Mouse (Mus musculus) lung, embryonic 15.5 days (tissue): ENCODE results near the gene Elp1. TPM values are rescaled to one million over a fixed set of nuclear protein-coding genes. Genes with fewer than 3 reads are reported as not detected.

Experiments
- ATAC-seq: fragments of 200-750 bp; cut with Nextera tagmentation; 2 replicates; pipeline ENCODE4 v1.8.0; 2017; ENCODE audit warnings: moderate number of reproducible peaks, borderline replicate concordance; ENCODE audit not compliant: low FRiP score, low TSS enrichment; ENCODE audit errors: extremely low read depth
- H3K27ac ChIP-seq: fragments of 300-500 bp; sonication (generic); 2 replicates; pipeline ENCODE4 v1.5.1; 2015; ENCODE audit warnings: moderate library complexity, mild to moderate bottlenecking, inconsistent platforms
- H3K27me3 ChIP-seq: fragments of 300-500 bp; sonication (generic); 2 replicates; pipeline ENCODE4 v1.6.1; 2015; ENCODE audit warnings: inconsistent platforms
- H3K36me3 ChIP-seq: fragments of 300-500 bp; sonication (generic); 2 replicates; pipeline ENCODE4 v1.6.1; 2015; ENCODE audit warnings: inconsistent platforms
- H3K4me1 ChIP-seq: fragments of 300-500 bp; sonication (generic); 2 replicates; pipeline ENCODE4 v1.6.1; 2015; ENCODE audit warnings: inconsistent platforms
- H3K4me2 ChIP-seq: fragments of 300-500 bp; sonication (generic); 2 replicates; pipeline ENCODE4 v1.6.1; 2015; ENCODE audit warnings: inconsistent platforms, mild to moderate bottlenecking, moderate library complexity
- H3K4me3 ChIP-seq: fragments of 300-500 bp; sonication (generic); 2 replicates; pipeline ENCODE4 v1.5.1; 2015; ENCODE audit warnings: mild to moderate bottlenecking, inconsistent platforms
- H3K9ac ChIP-seq: fragments of 300-500 bp; sonication (generic); 2 replicates; pipeline ENCODE4 v1.6.1; 2015; ENCODE audit warnings: inconsistent platforms
- H3K9me3 ChIP-seq: fragments of 300-500 bp; sonication (generic); 2 replicates; pipeline ENCODE4 v1.6.1; 2016; ENCODE audit warnings: inconsistent platforms
- WGBS: fragments of 180-500 bp; shearing (Covaris S2); methylation state at CpG from one replicate; pipeline ENCODE4 v1.1.7; 2015; 5-methylcytosine and 5-hydroxymethylcytosine counted together
- polyA plus RNA-seq: library from polyadenylated mRNA; unstranded; fragments of >200 nt; fragmentation: Nextera tagmentation; extraction: Ambion mirVana; gene quantifications from 2 replicates; pipeline ENCODE4 v1.2.1, GENCODE M21; 2015

Elp1 gene
- 34.9 and 39.2 TPM in 2 replicates for polyA plus RNA-seq

DNA sequence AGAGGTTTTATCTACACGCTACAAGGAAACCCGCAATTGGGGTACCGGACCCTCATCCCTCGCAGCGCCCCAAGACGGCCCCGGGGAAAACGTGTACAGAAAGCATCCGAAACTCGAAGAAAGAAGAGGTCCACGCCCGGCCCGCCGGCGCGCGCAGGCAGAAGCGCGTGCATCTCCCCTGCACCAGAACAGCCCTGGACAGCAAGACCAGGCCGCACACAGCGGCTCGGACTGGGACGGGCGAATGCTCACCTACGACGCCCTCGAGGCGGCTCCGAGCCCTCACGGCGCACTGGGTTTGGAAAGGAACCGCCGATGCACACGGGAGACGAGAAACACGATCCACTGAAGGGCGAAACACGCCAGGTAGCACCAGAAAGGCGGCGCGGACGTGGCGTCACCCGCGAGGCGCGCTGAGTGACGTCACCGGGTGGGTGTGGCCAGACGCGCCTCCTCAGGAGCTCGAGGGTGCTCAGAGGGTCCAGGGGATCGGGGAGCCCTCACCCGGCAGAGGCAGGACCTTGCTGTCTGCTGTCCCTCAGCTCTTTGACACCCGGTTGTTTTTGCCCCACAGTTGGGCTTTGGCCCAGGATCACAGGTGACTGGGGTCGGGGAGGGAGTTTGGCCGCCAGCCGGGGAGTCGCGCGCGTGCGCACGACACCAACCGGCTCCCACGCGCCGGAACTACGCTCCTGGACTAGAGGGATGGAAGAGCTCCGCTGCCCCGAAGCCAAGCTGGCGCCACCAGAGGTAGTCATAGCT is at the start of gene Elp1, which contains the start of gene Fam206a:
TSS of gene Elp1 (minus strand) at position 425 of the 762 bp plus-strand sequence.
TSS of gene Fam206a (plus strand) at position 439 of the 762 bp plus-strand sequence.
- under 1% methylated on average over 72 of the region's 72 CpGs for WGBS
- Histone ChIP-seq H3K9ac (peak within 1 kb of the TSS; percentile 87), H3K9me3 (no peaks in the 10 kb centered on the region), H3K36me3 (peaks cover 43% of the 10 kb centered on the region), H3K27me3 (no peaks in the 10 kb centered on the region), H3K4me2 (peak within 1 kb of the TSS; percentile 93), H3K4me1 (peaks cover 21% of the 10 kb centered on the region), H3K27ac (peak within 1 kb of the TSS; percentile 73), H3K4me3 (peak within 1 kb of the TSS; percentile 91)
- ATAC-seq: peak; percentile 97

DNA sequence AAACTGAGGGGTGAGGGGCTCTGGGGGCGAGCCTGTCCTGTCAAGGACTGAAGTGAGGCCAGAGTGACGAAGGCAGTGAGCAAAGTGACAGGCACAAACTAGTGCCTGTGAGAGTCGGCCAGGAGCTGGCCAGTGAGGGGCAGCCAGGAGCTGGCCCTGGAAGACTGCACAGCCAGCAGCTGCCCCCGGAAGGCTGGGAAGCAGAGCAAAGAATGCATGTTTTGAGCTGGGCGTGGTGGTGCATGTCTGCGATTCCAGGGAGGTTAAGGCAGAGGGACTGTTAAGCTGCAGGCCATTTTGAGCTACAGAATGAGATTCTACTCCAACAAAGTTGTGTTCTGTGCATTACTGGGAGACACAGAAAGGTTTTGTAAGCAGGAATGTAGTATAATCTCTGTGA is 48.6 kb upstream of the Elp1 start:
- WGBS: 14% methylated on average over 6 of the region's 6 CpGs
- Histone ChIP-seq H3K9ac (no peak overlapping the region), H3K4me3 (no peak overlapping the region), H3K9me3 (no peaks in the 10 kb centered on the region), H3K36me3 (no peaks in the 10 kb centered on the region), H3K4me1 (peaks cover 7% of the 10 kb centered on the region), H3K27ac (0 out of 2 replicates have a peak overlapping the region, but pooled peaks have one; percentile 15), H3K4me2 (no peak overlapping the region), H3K27me3 (no peaks in the 10 kb centered on the region)
- ATAC-seq: no peak

DNA sequence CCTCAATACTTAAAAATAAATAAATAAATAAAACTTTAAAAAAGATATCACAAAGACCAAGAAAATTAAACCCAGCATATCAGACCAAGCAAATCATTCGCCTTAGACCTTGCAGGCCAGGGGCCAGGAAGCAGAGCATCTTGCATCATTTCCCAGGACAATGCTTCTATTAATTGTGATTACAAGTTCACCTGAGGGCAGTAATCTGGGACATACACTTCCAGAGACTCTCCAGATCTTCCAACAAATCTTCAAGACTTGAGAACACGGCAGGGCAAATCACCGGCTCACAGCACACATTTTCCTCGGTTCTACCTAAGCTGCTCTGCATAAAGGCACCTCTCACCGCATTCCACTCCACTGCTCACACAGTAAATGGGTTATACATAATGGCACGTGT is 45.9 kb upstream of the Elp1 start:
- no peak overlapping the region for H3K27ac ChIP-seq
- no peak overlapping the region for H3K4me3 ChIP-seq
- ATAC-seq: no peak
- H3K9me3 ChIP-seq: no peaks in the 10 kb centered on the region
- H3K4me1 ChIP-seq: peaks cover 7% of the 10 kb centered on the region
- no peak overlapping the region for H3K9ac ChIP-seq
- H3K4me2 ChIP-seq: no peak overlapping the region
- WGBS: 84% methylated on average over 6 of the region's 6 CpGs
- peaks cover 10% of the 10 kb centered on the region for H3K36me3 ChIP-seq
- no peaks in the 10 kb centered on the region for H3K27me3 ChIP-seq

DNA sequence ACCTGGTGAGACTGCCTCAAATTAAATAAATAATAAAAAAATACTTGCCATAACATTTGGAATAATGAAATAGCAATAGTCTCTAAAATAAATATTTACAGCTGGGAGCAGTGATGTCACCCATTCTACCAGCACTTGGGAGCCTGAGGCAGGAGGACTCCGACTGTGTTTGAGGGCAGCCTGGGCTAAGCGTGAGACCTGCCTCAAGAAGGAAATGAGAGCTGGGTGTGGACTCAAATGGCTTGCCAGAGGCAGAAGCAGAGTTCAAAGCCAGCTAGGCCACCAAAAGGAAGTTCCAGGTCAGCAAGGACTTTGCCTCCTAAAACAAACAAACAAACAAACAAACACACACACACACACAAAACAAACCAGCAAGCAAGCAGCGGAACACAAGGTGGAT is 45.3 kb upstream of the Elp1 start:
- H3K9ac ChIP-seq: no peak overlapping the region
- H3K27me3 ChIP-seq: no peaks in the 10 kb centered on the region
- no peak for ATAC-seq
- H3K4me1 ChIP-seq: peaks cover 7% of the 10 kb centered on the region
- H3K4me2 ChIP-seq: no peak overlapping the region
- WGBS: 80% methylated on average over 3 of the region's 3 CpGs
- peaks cover 10% of the 10 kb centered on the region for H3K36me3 ChIP-seq
- no peak overlapping the region for H3K27ac ChIP-seq
- no peak overlapping the region for H3K4me3 ChIP-seq
- no peaks in the 10 kb centered on the region for H3K9me3 ChIP-seq

DNA sequence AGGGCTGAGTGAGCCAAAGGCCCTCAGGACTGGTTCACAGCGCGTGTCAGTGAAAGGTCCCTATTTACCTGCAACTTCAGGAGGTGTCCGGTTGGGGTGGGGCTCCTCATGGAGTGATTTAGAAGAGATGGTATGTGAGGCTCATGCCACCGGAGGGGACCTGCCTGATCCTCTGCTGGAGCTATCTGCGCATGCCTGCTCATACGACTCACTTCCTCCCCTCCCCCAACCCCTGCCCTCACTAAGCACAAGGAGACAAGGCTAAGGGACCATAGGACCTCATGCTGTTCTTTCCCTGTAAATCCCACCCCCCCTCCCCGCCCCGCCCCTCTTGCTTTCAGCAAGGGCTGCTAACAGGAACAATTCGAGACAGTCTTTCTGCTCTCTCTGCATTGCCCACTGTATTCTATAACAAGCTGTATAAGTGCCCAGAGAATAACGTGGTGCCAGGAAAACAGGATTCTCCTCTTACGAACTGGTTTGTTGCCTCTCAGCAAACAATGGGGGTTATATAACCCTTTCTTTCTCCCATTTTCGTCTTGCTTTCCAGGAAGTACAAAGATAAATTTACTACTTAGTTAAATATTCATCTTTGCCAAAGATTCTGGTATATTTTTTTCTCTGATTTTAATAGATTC is 43.9 kb upstream of the Elp1 start:
- peaks cover 6% of the 10 kb centered on the region for H3K4me1 ChIP-seq
- peaks cover 10% of the 10 kb centered on the region for H3K36me3 ChIP-seq
- no peak overlapping the region for H3K9ac ChIP-seq
- no peaks in the 10 kb centered on the region for H3K9me3 ChIP-seq
- WGBS: 65% methylated on average over 12 of the region's 12 CpGs
- no peaks in the 10 kb centered on the region for H3K27me3 ChIP-seq
- no peak overlapping the region for H3K4me3 ChIP-seq
- no peak for ATAC-seq
- H3K27ac ChIP-seq: no peak overlapping the region
- no peak overlapping the region for H3K4me2 ChIP-seq

DNA sequence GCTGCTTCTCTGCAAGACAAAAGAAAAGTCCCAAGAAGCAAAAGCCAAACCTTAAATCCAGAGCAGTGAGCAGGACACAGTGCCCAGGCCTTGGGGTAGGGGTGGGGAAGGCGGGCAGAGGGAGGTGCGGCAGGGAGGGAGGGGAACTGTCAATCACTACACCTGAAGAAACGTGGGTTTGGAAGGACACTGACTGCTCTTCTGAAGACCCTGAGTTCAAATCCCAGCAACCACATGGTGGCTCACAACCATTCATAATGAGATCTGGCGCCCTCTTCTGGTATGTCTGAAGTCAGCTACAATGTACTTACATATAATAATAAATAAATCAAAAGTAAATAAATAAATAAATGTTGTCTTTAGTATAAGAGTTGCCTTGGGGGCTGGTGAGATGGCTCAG is 42.8 kb upstream of the Elp1 start:
- ATAC-seq: no peak
- H3K9me3 ChIP-seq: no peaks in the 10 kb centered on the region
- no peak overlapping the region for H3K27ac ChIP-seq
- H3K9ac ChIP-seq: no peak overlapping the region
- H3K4me2 ChIP-seq: no peak overlapping the region
- H3K27me3 ChIP-seq: no peaks in the 10 kb centered on the region
- H3K36me3 ChIP-seq: peaks cover 12% of the 10 kb centered on the region
- H3K4me3 ChIP-seq: no peak overlapping the region
- H3K4me1 ChIP-seq: 0 out of 2 replicates have a peak, but pooled peaks cover 10% of the 10 kb centered on the region
- 87% methylated on average over 4 of the region's 4 CpGs for WGBS

DNA sequence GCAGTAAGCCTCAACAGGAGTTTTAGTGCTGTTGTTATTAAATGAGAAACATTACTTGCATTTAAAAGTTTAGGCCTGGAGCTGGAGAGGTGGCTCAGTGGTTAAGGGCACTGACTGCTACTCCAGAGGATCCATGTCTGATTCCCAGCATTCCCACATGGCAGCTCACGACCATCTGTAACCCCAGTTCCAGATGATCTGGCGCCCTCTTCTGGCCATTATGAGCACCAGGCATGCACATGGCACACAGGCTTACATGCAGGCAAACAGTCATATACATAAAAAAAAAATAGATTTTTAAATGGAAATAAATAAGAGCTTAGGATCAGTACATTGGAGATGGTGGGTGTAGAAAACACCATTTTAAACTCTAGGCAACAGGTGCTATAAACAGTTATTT is 41.8 kb upstream of the Elp1 start:
- Histone ChIP-seq H3K36me3 (peaks cover 12% of the 10 kb centered on the region), H3K4me3 (no peak overlapping the region), H3K27me3 (no peaks in the 10 kb centered on the region), H3K4me1 (0 out of 2 replicates have a peak, but pooled peaks cover 10% of the 10 kb centered on the region), H3K27ac (no peak overlapping the region), H3K9ac (no peak overlapping the region), H3K4me2 (no peak overlapping the region), H3K9me3 (no peaks in the 10 kb centered on the region)
- no peak for ATAC-seq
- WGBS: 89% methylated on average over 2 of the region's 2 CpGs

DNA sequence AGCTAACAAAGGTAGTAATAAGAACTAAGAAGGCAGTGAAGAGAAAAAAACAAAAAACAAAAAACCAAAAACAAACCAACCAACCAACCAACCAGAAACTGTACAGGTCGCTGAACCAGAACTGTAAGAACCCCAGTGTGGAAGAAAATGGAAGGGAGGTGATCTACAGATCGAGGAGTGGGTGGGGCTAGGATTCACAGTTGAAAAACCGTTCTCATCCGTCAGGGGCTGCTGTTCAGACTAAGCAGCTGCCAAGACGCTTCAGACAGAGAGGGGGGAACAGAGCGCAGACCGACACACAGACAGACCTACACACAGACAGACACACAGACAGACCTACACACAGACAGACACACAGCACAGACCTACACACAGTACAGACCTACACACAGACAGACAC is 40.4 kb upstream of the Elp1 start:
- H3K36me3 ChIP-seq: peaks cover 12% of the 10 kb centered on the region

DNA sequence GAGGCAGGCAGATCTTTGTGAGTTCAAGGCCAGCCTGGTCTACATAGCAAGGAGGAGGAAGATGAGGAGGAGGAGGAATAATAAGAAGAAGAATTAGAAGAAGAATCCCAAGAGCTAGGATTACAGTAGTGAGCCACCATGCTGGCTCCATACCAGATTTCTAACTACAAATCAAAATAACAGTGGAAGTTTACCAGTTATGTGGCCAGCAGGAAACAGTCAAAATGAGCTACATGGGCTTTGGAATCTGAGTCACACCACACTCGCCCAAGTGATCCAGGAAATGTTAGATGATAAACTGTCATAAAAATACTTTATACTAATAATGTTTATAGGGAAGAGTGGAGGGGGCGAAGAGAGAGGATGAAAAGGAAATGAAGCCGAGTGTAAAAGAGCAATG is 38.2 kb upstream of the Elp1 start:
- peaks cover 12% of the 10 kb centered on the region for H3K36me3 ChIP-seq
- WGBS: 42% methylated on average over 3 of the region's 3 CpGs
- H3K27ac ChIP-seq: no peak overlapping the region; the same call in 1 of the 2 replicates
- H3K4me2 ChIP-seq: no peak overlapping the region
- no peak overlapping the region for H3K4me3 ChIP-seq
- H3K9ac ChIP-seq: no peak overlapping the region
- no peak; the same call in 1 of the 2 replicates for ATAC-seq
- no peaks in the 10 kb centered on the region for H3K9me3 ChIP-seq
- 0 out of 2 replicates have a peak, but pooled peaks cover 10% of the 10 kb centered on the region for H3K4me1 ChIP-seq
- no peaks in the 10 kb centered on the region for H3K27me3 ChIP-seq

More for the DNA sequence above, 40.4 kb upstream of the Elp1 start:
- H3K27me3 ChIP-seq: no peaks in the 10 kb centered on the region
- H3K9me3 ChIP-seq: no peaks in the 10 kb centered on the region
- H3K4me1 ChIP-seq: 0 out of 2 replicates have a peak, but pooled peaks cover 10% of the 10 kb centered on the region
- no peak for ATAC-seq
- 72% methylated on average over 7 of the region's 7 CpGs for WGBS
- no peak overlapping the region for H3K4me2 ChIP-seq
- H3K27ac ChIP-seq: no peak overlapping the region
- H3K9ac ChIP-seq: no peak overlapping the region
- no peak overlapping the region for H3K4me3 ChIP-seq

DNA sequence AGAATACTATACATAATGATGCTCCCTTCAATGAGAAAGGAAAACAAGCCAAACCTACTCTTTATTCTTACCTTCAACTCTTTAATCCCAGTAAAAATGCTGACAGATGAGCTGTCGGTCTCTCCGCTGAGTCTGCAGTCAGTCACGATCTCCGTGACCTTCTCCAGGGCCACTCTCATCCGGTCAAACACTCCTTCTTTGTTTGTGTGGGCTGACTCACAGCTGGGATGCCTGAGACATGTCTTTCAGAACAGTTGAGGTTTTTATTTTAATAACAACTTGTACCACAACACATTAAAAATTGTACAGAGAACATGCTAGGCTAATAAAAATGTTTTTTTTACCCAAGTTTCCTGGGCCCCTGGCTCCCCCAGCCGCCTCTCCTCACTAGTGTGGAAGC is 35.5 kb upstream of the Elp1 start:
- ATAC-seq: no peak
- H3K4me1 ChIP-seq: 0 out of 2 replicates have a peak, but pooled peaks cover 10% of the 10 kb centered on the region
- no peak overlapping the region for H3K27ac ChIP-seq
- WGBS: 60% methylated on average over 6 of the region's 6 CpGs
- H3K4me3 ChIP-seq: no peak overlapping the region
- no peaks in the 10 kb centered on the region for H3K9me3 ChIP-seq
- H3K4me2 ChIP-seq: no peak overlapping the region
- peaks cover 2% of the 10 kb centered on the region; the same call in 1 of the 2 replicates for H3K36me3 ChIP-seq
- no peak overlapping the region for H3K9ac ChIP-seq
- H3K27me3 ChIP-seq: no peaks in the 10 kb centered on the region

DNA sequence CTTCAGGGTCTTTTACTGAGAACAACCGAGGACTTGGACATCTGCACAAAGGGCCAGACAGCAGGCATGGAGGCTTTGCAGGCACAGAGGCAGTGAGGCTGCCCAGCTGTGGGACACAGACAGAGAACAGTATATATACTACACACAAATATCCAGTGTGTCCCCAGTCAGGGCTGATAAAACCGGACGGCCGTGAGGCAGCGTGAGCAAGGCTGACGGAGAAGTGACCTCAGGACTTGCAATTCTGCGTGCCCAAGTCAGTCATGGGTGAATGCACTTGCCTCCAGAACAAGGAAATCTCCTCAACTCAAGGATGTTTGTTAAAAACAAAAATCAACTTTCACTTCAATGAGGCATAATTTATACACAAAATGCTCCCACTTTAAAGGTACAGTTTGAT is 29.9 kb upstream of the Elp1 start:
- WGBS: 64% methylated on average over 7 of the region's 7 CpGs
- Histone ChIP-seq H3K9ac (no peak overlapping the region), H3K36me3 (0 out of 2 replicates have a peak, but pooled peaks cover 4% of the 10 kb centered on the region), H3K4me1 (peaks cover 10% of the 10 kb centered on the region), H3K4me3 (no peak overlapping the region), H3K4me2 (no peak overlapping the region), H3K27ac (no peak overlapping the region), H3K27me3 (no peaks in the 10 kb centered on the region), H3K9me3 (no peaks in the 10 kb centered on the region)
- ATAC-seq: 0 out of 2 replicates have a peak, but pooled peaks have one; percentile 35
